Mouse (Mus musculus): ENCODE data around the gene Prex1.

Gene Prex1

GRCm38 (mm10) chr2:166636867-166637672 is 76.6 kb downstream of the Prex1 start:
- in situ Hi-C loops (cut with MseI, MboI), result no loop called here

- in situ Hi-C loops (cut with MseI, MboI), result no loop called here
Measured at GRCm38 (mm10) chr2:166635521-166635920, 78.1 kb downstream of the Prex1 start.

GRCm38 (mm10) chr2:166632571-166633361 is 80.9 kb downstream of the Prex1 start:
- in situ Hi-C loops (cut with MseI, MboI), result no loop called here

DNA sequence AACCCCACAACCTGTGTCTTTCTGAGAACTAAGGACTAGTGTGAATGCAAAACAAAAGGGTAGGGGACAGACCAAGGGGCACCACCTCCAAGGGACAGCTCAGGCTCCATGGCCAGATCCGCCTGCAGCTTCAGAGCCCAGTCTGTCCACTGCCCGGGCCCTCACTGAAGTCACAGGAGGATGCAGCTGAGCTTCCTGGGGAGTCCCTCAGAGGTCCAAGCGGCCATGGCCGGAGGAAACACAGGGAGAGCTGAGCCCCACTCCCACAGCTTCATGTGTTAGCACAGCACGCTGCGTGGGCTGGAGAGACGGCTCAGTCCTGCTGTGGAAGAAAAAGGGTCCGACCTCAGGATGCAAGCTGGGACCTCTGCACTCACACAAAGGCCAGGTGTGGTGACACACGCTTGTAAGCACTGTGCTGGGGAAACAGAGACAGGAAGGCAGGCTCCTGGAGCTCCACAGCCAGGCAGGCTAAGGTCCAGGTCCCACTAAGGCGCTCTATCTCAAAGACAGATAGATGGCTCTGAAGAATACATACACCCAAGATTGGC is 81.9 kb downstream of the Prex1 start:
- in situ Hi-C loops (cut with MseI, MboI), result no loop called here

DNA sequence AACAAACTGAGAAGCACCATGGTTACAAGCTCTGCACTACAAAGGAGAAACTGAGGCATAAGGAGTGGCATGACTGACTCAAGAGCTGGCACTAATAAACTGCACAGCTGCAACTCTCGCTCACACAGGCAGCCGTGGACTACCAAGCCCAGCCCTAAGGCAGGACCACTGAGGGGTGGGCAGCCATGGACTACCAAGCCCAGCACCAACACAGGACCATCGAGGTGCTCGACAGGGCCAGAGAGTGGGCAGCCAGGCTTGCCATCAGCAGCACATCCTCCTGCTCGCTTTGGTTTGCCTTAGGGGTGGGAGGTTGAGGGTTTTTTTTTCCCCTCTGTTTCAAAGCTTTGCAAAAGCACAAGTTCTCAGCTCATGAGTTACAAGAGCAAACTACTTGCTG is 82.4 kb downstream of the Prex1 start:
- in situ Hi-C loops (cut with MseI, MboI), result no loop called here

GRCm38 (mm10) chr2:166629941-166630674 is 83.5 kb downstream of the Prex1 start:
- in situ Hi-C loops (cut with MseI, MboI), result no loop called here

- in situ Hi-C loops (cut with MseI, MboI), result no loop called here
Measured at GRCm38 (mm10) chr2:166627578-166627977, 86.1 kb downstream of the Prex1 start.

DNA sequence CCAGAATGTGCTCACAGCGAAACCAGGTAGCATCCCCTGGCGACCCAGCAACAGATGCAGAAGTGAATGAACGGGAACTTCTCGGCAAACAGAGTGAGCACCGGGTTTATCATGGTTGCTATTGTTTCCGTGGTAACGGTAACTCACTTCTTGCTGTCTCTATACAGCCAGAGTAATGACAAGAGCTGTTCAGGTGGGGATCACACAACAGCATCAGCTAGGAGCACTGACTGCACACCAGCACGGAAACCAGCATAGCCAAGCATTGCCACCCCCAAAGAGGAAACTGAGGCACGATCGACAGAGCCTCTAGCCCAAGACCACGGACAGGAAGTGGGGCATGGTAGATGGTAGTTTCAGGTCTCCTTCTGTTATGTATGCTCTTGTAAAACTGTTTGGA is 88.4 kb downstream of the Prex1 start:
- in situ Hi-C loops (cut with MseI, MboI), result no loop called here

DNA sequence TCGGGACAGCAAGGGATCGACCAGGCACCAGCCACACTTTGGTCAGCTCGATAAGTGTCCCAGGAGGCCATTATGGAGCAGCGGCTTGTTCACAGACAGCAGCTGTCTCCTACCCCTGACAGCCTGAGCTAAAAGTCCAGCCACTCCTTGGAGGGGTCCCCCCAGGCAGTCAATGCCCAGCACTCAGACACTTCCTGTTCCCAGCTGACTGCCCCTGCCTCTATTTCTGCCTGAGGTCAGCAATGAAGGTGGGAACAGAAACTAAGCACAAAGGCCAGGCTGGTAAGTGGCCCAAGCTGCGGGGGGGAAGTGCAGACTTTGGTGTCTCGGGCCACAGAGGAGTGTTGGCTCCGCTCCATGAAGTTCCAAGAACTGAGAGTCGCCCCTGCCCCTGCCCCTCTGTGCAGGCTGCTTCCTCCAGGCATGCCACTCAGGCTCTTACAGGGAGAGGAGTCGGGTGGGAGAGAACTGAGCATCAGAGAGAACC is 90.5 kb downstream of the Prex1 start:
- in situ Hi-C loops (cut with MseI, MboI), result no loop called here

DNA sequence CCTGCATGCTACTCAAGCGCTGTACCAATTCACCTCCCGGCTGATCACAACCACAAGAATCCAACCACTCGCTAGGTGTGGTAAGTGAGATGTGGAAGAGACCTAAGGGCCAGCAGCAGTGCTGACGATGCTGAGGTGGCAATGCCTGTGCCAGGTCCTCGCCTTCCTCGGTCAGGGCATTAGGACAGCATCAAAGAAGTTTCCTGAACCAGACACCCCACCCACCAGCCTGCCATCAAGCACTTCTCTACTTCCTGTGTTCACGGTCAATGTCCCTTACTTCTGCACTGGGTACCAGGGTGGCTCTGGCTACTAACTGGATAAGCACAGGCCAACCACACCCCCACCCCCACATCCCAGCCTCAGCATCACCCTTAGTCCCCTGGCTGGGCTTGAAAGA is 91.0 kb downstream of the Prex1 start:
- in situ Hi-C loops (cut with MseI, MboI), result no loop called here

- in situ Hi-C loops (cut with MseI, MboI), result no loop called here
Measured at GRCm38 (mm10) chr2:166622079-166622478, 91.6 kb downstream of the Prex1 start.

DNA sequence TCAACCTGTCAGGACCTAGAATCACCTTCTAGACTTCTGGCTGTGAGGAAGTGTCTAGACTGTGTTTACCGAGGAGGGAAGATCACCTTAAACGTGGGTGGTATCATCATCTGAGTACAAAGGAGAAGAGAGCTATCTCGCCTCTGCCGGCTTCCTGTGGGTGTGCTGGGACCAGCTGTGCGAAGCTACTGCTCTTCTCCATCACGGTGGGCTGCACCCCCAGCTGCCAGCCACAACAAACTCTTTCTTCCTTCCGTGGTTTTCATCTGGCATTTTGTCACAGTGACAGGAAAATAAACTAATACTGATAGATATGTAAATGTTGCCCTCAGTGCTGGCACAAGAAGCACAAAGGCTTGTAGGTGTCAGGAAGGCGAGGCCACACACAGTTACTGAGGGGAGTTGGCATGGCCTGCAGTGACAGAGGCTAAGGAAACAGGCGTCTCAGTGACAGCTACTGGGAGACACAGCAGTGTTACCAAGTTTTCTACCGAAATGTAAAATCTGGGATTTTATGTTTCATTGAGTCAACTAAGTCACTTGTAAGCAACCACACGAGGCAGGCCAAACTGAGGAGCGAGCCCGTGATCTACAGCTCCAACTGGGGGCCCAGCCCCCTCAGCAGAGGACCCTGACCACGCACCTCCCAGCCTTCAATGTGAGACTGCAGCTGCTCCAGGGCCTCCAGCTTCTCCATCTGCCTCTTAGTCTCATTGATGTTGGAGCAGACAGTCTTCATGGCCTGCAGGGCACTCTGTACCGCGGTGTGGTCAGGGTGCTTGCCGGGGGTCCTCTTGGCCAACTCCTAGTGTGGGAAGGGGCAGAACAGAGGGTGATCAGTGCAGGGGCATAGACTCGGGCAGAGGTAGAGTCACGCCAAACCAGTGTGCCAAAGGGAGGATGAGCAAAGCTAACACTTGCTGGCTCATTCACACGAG is 92.8 kb downstream of the Prex1 start:
- in situ Hi-C loops (cut with MseI, MboI), result no loop called here

DNA sequence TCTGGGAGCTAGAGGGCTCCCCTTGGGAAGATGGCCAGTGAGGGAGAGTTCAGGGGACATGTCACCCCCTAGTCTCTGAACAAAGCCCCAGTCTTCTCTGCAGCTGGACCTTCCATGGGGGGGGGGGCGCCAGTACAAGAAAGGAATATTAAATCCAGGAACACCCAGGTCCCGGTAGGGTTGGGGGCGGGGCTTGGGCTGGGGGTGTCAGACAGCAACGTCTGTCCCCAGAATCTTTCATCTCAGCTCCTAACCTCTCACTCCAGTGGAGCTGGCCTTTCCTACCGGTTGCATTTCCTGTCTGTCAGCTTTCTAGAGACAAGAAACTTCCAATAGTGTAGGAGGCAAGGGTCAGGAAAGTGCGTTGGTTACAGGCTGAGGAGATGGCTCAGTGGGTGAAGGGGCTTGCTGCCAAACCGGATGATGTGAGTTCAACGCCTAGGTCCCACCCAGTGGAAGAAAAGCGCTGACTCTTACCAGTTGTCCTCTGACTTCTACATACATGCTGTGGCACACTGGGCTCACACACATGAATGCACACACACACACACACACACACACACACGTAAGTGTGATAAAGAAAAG is 93.6 kb downstream of the Prex1 start:
- in situ Hi-C loops (cut with MseI, MboI), result no loop called here

- in situ Hi-C loops (cut with MseI, MboI), result no loop called here
Measured at GRCm38 (mm10) chr2:166619270-166619669, 94.4 kb downstream of the Prex1 start.

- in situ Hi-C loops (cut with MseI, MboI), result no loop called here
Measured at GRCm38 (mm10) chr2:166617706-166618105, 95.9 kb downstream of the Prex1 start.

GRCm38 (mm10) chr2:166615338-166616075 is 98.1 kb downstream of the Prex1 start:
- in situ Hi-C loops (cut with MseI, MboI), result no loop called here

GRCm38 (mm10) chr2:166610271-166610670 is 103.4 kb downstream of the Prex1 start:
- in situ Hi-C loops (cut with MseI, MboI), result no loop called here

- in situ Hi-C loops (cut with MseI, MboI), result no loop called here
Measured at GRCm38 (mm10) chr2:166608509-166608908, 105.1 kb downstream of the Prex1 start.

DNA sequence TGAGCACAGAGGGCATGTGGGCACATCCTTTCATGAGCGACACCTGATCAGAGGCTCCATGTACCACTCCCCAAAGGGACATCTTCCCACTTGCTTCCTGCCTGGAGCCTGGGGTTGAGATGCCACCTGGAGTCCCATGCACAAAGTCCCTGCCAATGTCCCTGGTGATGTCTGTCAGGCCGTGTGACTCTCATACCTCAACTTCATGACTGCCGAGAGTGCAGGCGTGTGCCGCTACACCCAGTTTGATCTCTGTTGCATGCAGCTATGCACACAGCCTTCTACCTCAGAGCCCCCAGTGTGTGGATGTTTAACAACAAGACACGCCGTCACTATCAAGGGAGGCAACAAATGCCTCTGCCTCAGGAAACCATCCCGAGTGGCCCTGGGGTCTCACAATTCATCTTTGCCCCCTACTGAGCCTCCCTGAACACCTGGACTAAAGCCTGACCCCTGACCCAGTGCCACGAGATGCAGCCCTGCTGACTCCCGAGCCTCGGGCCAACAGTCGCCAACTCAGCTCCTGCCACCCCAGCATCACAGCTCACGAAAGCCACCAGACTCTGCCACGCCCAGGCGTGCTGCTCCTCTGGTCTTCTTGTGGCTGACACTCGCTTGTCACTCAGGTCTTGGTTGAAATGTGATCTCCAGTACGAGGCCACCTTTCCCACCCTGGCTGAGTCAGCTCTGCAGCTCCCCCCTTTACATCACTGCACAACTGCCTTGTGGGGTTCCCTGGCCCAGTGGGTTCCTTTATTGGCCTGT is 107.0 kb downstream of the Prex1 start:
- in situ Hi-C loops (cut with MseI, MboI), result no loop called here

All from mouse trophoblast stem cell (cell line).